Mouse (Mus musculus) MEL (cell line): ENCODE measurements around the gene Bmf. TPM values are rescaled to one million over a fixed set of nuclear protein-coding genes. Genes with fewer than 3 reads are reported as not detected.

ENCODE experiments used
- DNase-seq: peaks from one replicate; pipeline ENCODE4 v3.0.0; 2011; ENCODE audit warnings: low read depth, low spot score
- H3K27ac ChIP-seq: 2 replicates; pipeline ENCODE4 v1.5.1; 2012; ENCODE audit warnings: low read depth, mild to moderate bottlenecking, control low read depth, low read length, moderate library complexity; ENCODE audit not compliant: control insufficient read depth
- H3K27me3 ChIP-seq, 2 experiments: fragments of 150-350 bp in 1 of 2; sonication (generic) in 1 of 2; 2 replicates each; pipeline ENCODE4 v1.6.1; 2012; ENCODE audit warnings: low read length in 2 of 2, mild to moderate bottlenecking in 2 of 2, improper control_type of control experiment in 1 of 2, moderate library complexity in 1 of 2; ENCODE audit not compliant: insufficient read depth in 2 of 2, control insufficient read depth in 1 of 2
- H3K36me3 ChIP-seq, 2 experiments: 2 replicates each; pipeline ENCODE4 v1.6.1; 2012 to 2014; ENCODE audit warnings: low read length in 2 of 2, improper control_type of control experiment in 1 of 2, inconsistent platforms in 1 of 2, mild to moderate bottlenecking in 1 of 2; ENCODE audit not compliant: insufficient read depth in 2 of 2, control insufficient read depth in 1 of 2
- H3K4me1 ChIP-seq, 2 experiments: fragments of 150-350 bp in 1 of 2; sonication (generic) in 1 of 2; 2 replicates each; pipeline ENCODE4 v1.6.1; 2012; ENCODE audit warnings: low read length in 2 of 2, improper control_type of control experiment in 1 of 2, mild to moderate bottlenecking in 1 of 2; ENCODE audit not compliant: insufficient read depth in 2 of 2, control insufficient read depth in 1 of 2
- H3K4me3 ChIP-seq, 2 experiments: fragments of 150-350 bp in 1 of 2; sonication (generic) in 1 of 2; 2 replicates each; pipeline ENCODE4 v1.5.1; 2012; ENCODE audit warnings: low read depth in 2 of 2, low read length in 2 of 2, mild to moderate bottlenecking in 2 of 2, moderate library complexity in 2 of 2, control low read depth in 1 of 2, improper control_type of control experiment in 1 of 2; ENCODE audit not compliant: control insufficient read depth in 1 of 2, insufficient read depth in 1 of 2
- H3K79me2 ChIP-seq: 2 replicates; pipeline ENCODE4 v1.6.1; 2012; ENCODE audit warnings: mild to moderate bottlenecking, low read length, moderate library complexity; ENCODE audit not compliant: control insufficient read depth, poor library complexity, insufficient read depth
- H3K9ac ChIP-seq: 2 replicates; pipeline ENCODE4 v1.6.1; 2012; ENCODE audit warnings: low read depth, mild to moderate bottlenecking, control low read depth, low read length, moderate library complexity; ENCODE audit not compliant: control insufficient read depth, poor library complexity, severe bottlenecking
- H3K9me3 ChIP-seq: fragments of 150-350 bp; sonication (generic); replicated peaks from 2 replicates; pipeline ENCODE4 v1.6.1; 2012; ENCODE audit warnings: mild to moderate bottlenecking, low read length, improper control_type of control experiment, moderate library complexity; ENCODE audit not compliant: insufficient read depth
- CHD1 ChIP-seq: IDR thresholded peaks from 2 replicates; pipeline ENCODE4 v1.6.1; 2012; ENCODE audit warnings: low read depth, mild to moderate bottlenecking, inconsistent platforms, low read length, improper control_type of control experiment
- CHD2 ChIP-seq: IDR thresholded peaks from 2 replicates; pipeline ENCODE4 v1.6.1; 2011; ENCODE audit warnings: low read length, improper control_type of control experiment
- CTCF ChIP-seq, 3 experiments: IDR thresholded peaks in 2 of 3; conservative IDR thresholded peaks in 1 of 3; 2 replicates each; pipeline ENCODE4 v1.5.1; 2011 to 2012; ENCODE audit warnings: low read length in 3 of 3, low read depth in 2 of 3, mild to moderate bottlenecking in 2 of 3, improper control_type of control experiment in 1 of 3, inconsistent platforms in 1 of 3, mixed read lengths in 1 of 3, moderate library complexity in 1 of 3; ENCODE audit not compliant: control insufficient read depth in 1 of 3, insufficient read depth in 1 of 3, poor library complexity in 1 of 3, severe bottlenecking in 1 of 3
- E2F4 ChIP-seq: IDR thresholded peaks from 2 replicates; pipeline ENCODE4 v1.6.1; 2011; ENCODE audit warnings: low read depth, low read length, improper control_type of control experiment, borderline replicate concordance
- EP300 ChIP-seq, 2 experiments: IDR thresholded peaks; 2 replicates each; pipeline ENCODE4 v1.6.1; 2011; ENCODE audit warnings: improper control_type of control experiment in 2 of 2, low read length in 2 of 2, low read depth in 1 of 2, mild to moderate bottlenecking in 1 of 2
- GABPA ChIP-seq: IDR thresholded peaks from 2 replicates; pipeline ENCODE4 v1.6.1; 2012; ENCODE audit warnings: low read depth, mild to moderate bottlenecking, inconsistent platforms, low read length, improper control_type of control experiment, moderate library complexity
- GATA1 ChIP-seq: IDR thresholded peaks from 2 replicates; pipeline ENCODE4 v1.6.1; 2011; ENCODE audit warnings: low read depth, low read length, improper control_type of control experiment
- KAT2A ChIP-seq: conservative IDR thresholded peaks from 2 replicates; pipeline ENCODE4 v1.6.1; 2012; ENCODE audit warnings: low read depth, low read length, improper control_type of control experiment, inconsistent platforms
- MAX ChIP-seq: IDR thresholded peaks from 2 replicates; pipeline ENCODE4 v1.6.1; 2011; ENCODE audit warnings: low read length, improper control_type of control experiment
- MAZ ChIP-seq: IDR thresholded peaks from 2 replicates; pipeline ENCODE4 v1.6.1; 2012; ENCODE audit warnings: low read depth, mild to moderate bottlenecking, inconsistent platforms, low read length, improper control_type of control experiment
- MXI1 ChIP-seq: IDR thresholded peaks from 2 replicates; pipeline ENCODE4 v1.6.1; 2011; ENCODE audit warnings: mild to moderate bottlenecking, low read depth, low read length, improper control_type of control experiment
- MYB ChIP-seq: IDR thresholded peaks from 2 replicates; pipeline ENCODE4 v1.6.1; 2011; ENCODE audit warnings: mild to moderate bottlenecking, low read depth, low read length, improper control_type of control experiment
- MYC ChIP-seq: IDR thresholded peaks from 2 replicates; pipeline ENCODE4 v1.6.1; 2011; ENCODE audit warnings: low read depth, mild to moderate bottlenecking, low read length, improper control_type of control experiment, moderate library complexity
- POLR2AphosphoS5 ChIP-seq: IDR thresholded peaks from 2 replicates; pipeline ENCODE4 v1.6.1; 2012; ENCODE audit warnings: low read depth, borderline replicate concordance, mild to moderate bottlenecking, inconsistent platforms, low read length, moderate library complexity, mixed read lengths
- RAD21 ChIP-seq: IDR thresholded peaks from 2 replicates; pipeline ENCODE4 v1.6.1; 2011; ENCODE audit warnings: mild to moderate bottlenecking, low read depth, low read length, improper control_type of control experiment
- TAL1 ChIP-seq: IDR thresholded peaks from 2 replicates; pipeline ENCODE4 v1.6.1; 2012; ENCODE audit warnings: mild to moderate bottlenecking, inconsistent platforms, low read length, moderate library complexity, mixed read lengths
- UBTF ChIP-seq: IDR thresholded peaks from 2 replicates; pipeline ENCODE4 v1.6.1; 2012; ENCODE audit warnings: low read depth, mild to moderate bottlenecking, inconsistent platforms, low read length, improper control_type of control experiment, moderate library complexity, borderline replicate concordance; ENCODE audit not compliant: insufficient read depth
- USF1 ChIP-seq: IDR thresholded peaks from 2 replicates; pipeline ENCODE4 v1.6.1; 2014; ENCODE audit warnings: low read depth, mild to moderate bottlenecking, inconsistent platforms, low read length, improper control_type of control experiment, moderate library complexity
- USF2 ChIP-seq, 2 experiments: IDR thresholded peaks; 2 replicates each; pipeline ENCODE4 v1.6.1; 2011 to 2012; ENCODE audit warnings: improper control_type of control experiment in 2 of 2, low read length in 2 of 2, borderline replicate concordance in 1 of 2, inconsistent platforms in 1 of 2, low read depth in 1 of 2, mild to moderate bottlenecking in 1 of 2; ENCODE audit not compliant: insufficient read depth in 1 of 2
- ZC3H11A ChIP-seq: IDR thresholded peaks from 2 replicates; pipeline ENCODE4 v1.6.1; 2012; ENCODE audit warnings: low read depth, mild to moderate bottlenecking, inconsistent platforms, low read length, improper control_type of control experiment
- ZKSCAN1 ChIP-seq: IDR thresholded peaks from 2 replicates; pipeline ENCODE4 v1.6.1; 2012; ENCODE audit warnings: low read depth, mild to moderate bottlenecking, inconsistent platforms, low read length, improper control_type of control experiment, moderate library complexity
- ZNF384 ChIP-seq: IDR thresholded peaks from 2 replicates; pipeline ENCODE4 v1.6.1; 2012; ENCODE audit warnings: low read depth, mild to moderate bottlenecking, inconsistent platforms, low read length, improper control_type of control experiment
- polyA plus RNA-seq, 2 experiments: library from polyadenylated mRNA; stranded (reverse) in 1 of 2; unstranded in 1 of 2; fragments of >175 nt in 1 of 2; fragments of >200 nt in 1 of 2; gene quantifications; 2 replicates each; pipeline versions ENCODE4 v1.2.1 to v1.2.4; 2012; ENCODE audit warnings: low replicate concordance in 2 of 2, low read depth in 1 of 2; ENCODE audit not compliant: insufficient read length in 2 of 2, insufficient read depth in 1 of 2, missing spikeins in 1 of 2
- total RNA-seq: library from RNA; depleted of rRNA; stranded (reverse); fragments of 300-350 nt; gene quantifications from 2 replicates; pipeline ENCODE4 v1.2.3, GENCODE M21; 2012

Gene Bmf
- total and polyA plus RNA-seq, 3 experiments, result 0.39 to 0.50 TPM; not detected in 1

DNA sequence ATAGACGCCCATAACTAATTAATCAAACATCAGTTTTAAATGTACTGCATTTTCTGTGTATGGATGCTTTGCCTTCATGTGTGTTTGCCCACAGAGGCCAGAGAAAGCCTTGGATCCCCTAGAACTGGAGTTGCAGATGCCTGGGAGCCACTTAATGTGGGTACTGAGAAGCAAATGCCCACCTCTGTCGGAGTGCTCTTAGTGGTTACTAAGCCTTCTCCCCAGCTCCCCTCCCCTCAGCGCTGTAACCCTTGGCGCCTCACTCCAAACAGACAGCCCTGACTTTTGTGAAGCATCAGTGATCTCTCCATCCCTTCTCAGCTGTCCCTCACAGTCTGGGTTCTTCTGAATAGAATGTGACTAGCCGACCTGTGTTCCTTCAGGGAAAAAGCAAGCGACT, 51.0 kb downstream of the Bmf start:
- Histone ChIP-seq H3K36me3 (no peaks in the 10 kb centered on the region), H3K4me3 (no peak overlapping the region), H3K79me2 (no peaks in the 10 kb centered on the region), H3K9me3 (no peaks in the 10 kb centered on the region), H3K9ac (no peak overlapping the region), H3K27me3 (peaks cover 11 to 13% of the 10 kb centered on the region in 2 experiments), H3K4me1 (no peaks in the 10 kb centered on the region), H3K27ac (no peak overlapping the region)
- TF ChIP-seq ZKSCAN1 (no peak), USF1 (no peak), CTCF (IDR thresholded peaks at IDR 0.05 in 2 of 3, conservative IDR thresholded peaks at IDR 0.05 in 1 of 3; ENCODE audit: control insufficient read depth in 1 of 3, insufficient read depth in 1 of 3, low read depth in 2 of 3, low read length in 3 of 3, poor library complexity in 1 of 3, severe bottlenecking in 1 of 3) (no peak), CHD1 (no peak)
- no peak for DNase-seq

DNA sequence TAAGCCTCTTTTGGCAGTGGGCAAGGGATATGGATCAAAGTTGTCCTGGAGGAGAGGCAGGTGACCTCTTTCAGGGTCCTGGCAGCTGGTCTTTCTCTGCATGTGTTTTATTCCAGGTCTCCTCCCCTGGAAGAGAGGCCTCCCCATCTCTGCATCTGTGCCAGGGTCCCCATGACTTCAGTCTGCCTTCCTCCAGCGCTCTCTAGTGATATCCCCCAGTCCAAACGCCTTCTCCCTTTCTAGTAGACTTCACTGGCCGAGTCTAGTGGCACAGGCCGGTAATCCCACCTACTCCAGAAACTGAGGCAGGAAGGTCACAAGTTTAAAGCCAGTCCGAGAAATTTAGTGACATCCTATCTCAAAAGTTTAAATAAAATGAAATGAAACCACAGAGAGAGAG, 51.6 kb downstream of the Bmf start:
- no peaks in the 10 kb centered on the region for H3K79me2 ChIP-seq
- no peak overlapping the region for H3K27ac ChIP-seq
- H3K4me1 ChIP-seq, result no peaks in the 10 kb centered on the region
- TF ChIP-seq KAT2A, result no peak
- TF ChIP-seq MAX, result no peak
- TF ChIP-seq GATA1, result no peak
- TF ChIP-seq MYB, result no peak
- TF ChIP-seq CHD1, result no peak
- no peak for TF ChIP-seq MAZ
- TF ChIP-seq MXI1, result no peak
- TF ChIP-seq E2F4, result no peak
- no peak for TF ChIP-seq POLR2AphosphoS5
- no peak for TF ChIP-seq CHD2
- no peak for TF ChIP-seq UBTF
- no peak for TF ChIP-seq USF2 (IDR thresholded peaks at IDR 0.05; ENCODE audit: borderline replicate concordance in 1 of 2, insufficient read depth in 1 of 2, low read depth in 1 of 2, low read length in 2 of 2)
- no peak for TF ChIP-seq EP300 (IDR thresholded peaks at IDR 0.05; ENCODE audit: low read depth in 1 of 2, low read length in 2 of 2)
- TF ChIP-seq GABPA, result no peak
- no peak for TF ChIP-seq MYC
- TF ChIP-seq ZC3H11A, result no peak
- no peak for TF ChIP-seq RAD21
- no peak for TF ChIP-seq ZNF384
- TF ChIP-seq TAL1, result no peak
- H3K36me3 ChIP-seq, result no peaks in the 10 kb centered on the region
- H3K9me3 ChIP-seq, result no peaks in the 10 kb centered on the region
- H3K27me3 ChIP-seq, result peaks cover 11 to 12% of the 10 kb centered on the region in 2 experiments
- DNase-seq, result no peak
- no peak overlapping the region for H3K9ac ChIP-seq
- no peak overlapping the region for H3K4me3 ChIP-seq
